Mouse (Mus musculus) forebrain, embryonic 12.5 days (tissue): ENCODE results near the gene Zfp385b. TPM values are rescaled to one million over a fixed set of nuclear protein-coding genes. Genes with fewer than 3 reads are reported as not detected.

Source experiments
- ATAC-seq: fragments of 200-750 bp; cut with Nextera tagmentation; 2 replicates; pipeline ENCODE4 v1.8.0; 2017; ENCODE audit warnings: moderate TSS enrichment; ENCODE audit not compliant: low FRiP score
- H3K27ac ChIP-seq: fragments of 300-500 bp; sonication (generic); 2 replicates; pipeline ENCODE4 v1.5.1; 2016; ENCODE audit warnings: mild to moderate bottlenecking
- H3K27me3 ChIP-seq: fragments of 300-500 bp; sonication (generic); 2 replicates; pipeline ENCODE4 v1.6.1; 2016; ENCODE audit warnings: mild to moderate bottlenecking
- H3K36me3 ChIP-seq: fragments of 300-500 bp; sonication (generic); replicated peaks from 2 replicates; pipeline ENCODE4 v1.6.1; 2016; ENCODE audit warnings: mild to moderate bottlenecking
- H3K4me1 ChIP-seq: fragments of 300-500 bp; sonication (generic); 2 replicates; pipeline ENCODE4 v1.6.1; 2016
- H3K4me2 ChIP-seq: fragments of 300-500 bp; sonication (generic); 2 replicates; pipeline ENCODE4 v1.6.1; 2016; ENCODE audit warnings: mild to moderate bottlenecking, moderate library complexity
- H3K4me3 ChIP-seq: fragments of 300-500 bp; sonication (generic); replicated peaks from 2 replicates; pipeline ENCODE4 v1.5.1; 2016; ENCODE audit warnings: mild to moderate bottlenecking
- H3K9ac ChIP-seq: fragments of 300-500 bp; sonication (generic); 2 replicates; pipeline ENCODE4 v1.6.1; 2016; ENCODE audit warnings: mild to moderate bottlenecking
- H3K9me3 ChIP-seq: fragments of 300-500 bp; sonication (generic); 2 replicates; pipeline ENCODE4 v1.6.1; 2016
- WGBS: fragments of 180-500 bp; shearing (Covaris S2); methylation state at CpG from one replicate; pipeline ENCODE4 v1.1.7; 2016; 5-methylcytosine and 5-hydroxymethylcytosine counted together
- polyA plus RNA-seq: library from polyadenylated mRNA; unstranded; fragments of >200 nt; fragmentation: Nextera tagmentation; extraction: Ambion mirVana; gene quantifications from 2 replicates; pipeline ENCODE4 v1.2.1, GENCODE M21; 2016

Zfp385b gene
- polyA plus RNA-seq, 1 experiment from 2014 or later, result 2.9 TPM

- no peaks in the 10 kb centered on the region for H3K9me3 ChIP-seq
- no peak overlapping the region for H3K4me2 ChIP-seq
- H3K27ac ChIP-seq, result no peak overlapping the region
- no peaks in the 10 kb centered on the region for H3K27me3 ChIP-seq
- H3K4me1 ChIP-seq, result no peaks in the 10 kb centered on the region
- H3K4me3 ChIP-seq, result no peak overlapping the region
- no peak overlapping the region for H3K9ac ChIP-seq
- no peak for ATAC-seq
- no peaks in the 10 kb centered on the region for H3K36me3 ChIP-seq
- WGBS, result 82% methylated on average over 5 of the region's 5 CpGs
Observed at GRCm38 (mm10) chr2:77609452-77609851, 210.0 kb downstream of the Zfp385b start.

GRCm38 (mm10) chr2:77608666-77609065 is 210.8 kb downstream of the Zfp385b start:
- ATAC-seq, result no peak
- WGBS, result 77% methylated on average over 4 of the region's 4 CpGs

GRCm38 (mm10) chr2:77593461-77593860 is 226.0 kb downstream of the Zfp385b start:
- WGBS, result 93% methylated on average over 7 of the region's 7 CpGs
- ATAC-seq, result no peak
- no peaks in the 10 kb centered on the region for H3K36me3 ChIP-seq
- no peak overlapping the region for H3K4me2 ChIP-seq
- no peak overlapping the region for H3K4me3 ChIP-seq
- H3K27ac ChIP-seq, result no peak overlapping the region
- no peaks in the 10 kb centered on the region for H3K9me3 ChIP-seq
- no peaks in the 10 kb centered on the region for H3K27me3 ChIP-seq
- no peak overlapping the region for H3K9ac ChIP-seq
- 0 out of 2 replicates have a peak, but pooled peaks cover 4% of the 10 kb centered on the region for H3K4me1 ChIP-seq

More at GRCm38 (mm10) chr2:77608666-77609065, 210.8 kb downstream of the Zfp385b start:
- Histone ChIP-seq H3K4me3 (no peak overlapping the region), H3K9me3 (no peaks in the 10 kb centered on the region), H3K27me3 (no peaks in the 10 kb centered on the region), H3K27ac (no peak overlapping the region), H3K4me2 (no peak overlapping the region), H3K9ac (no peak overlapping the region), H3K4me1 (no peaks in the 10 kb centered on the region), H3K36me3 (no peaks in the 10 kb centered on the region)

- ATAC-seq, result no peak
- 79% methylated on average over 6 of the region's 6 CpGs for WGBS
- Histone ChIP-seq H3K27ac (no peak overlapping the region), H3K9ac (no peak overlapping the region), H3K36me3 (no peaks in the 10 kb centered on the region), H3K4me1 (0 out of 2 replicates have a peak, but pooled peaks cover 4% of the 10 kb centered on the region), H3K27me3 (no peaks in the 10 kb centered on the region), H3K4me3 (no peak overlapping the region), H3K4me2 (no peak overlapping the region), H3K9me3 (0 out of 2 replicates have a peak, but pooled peaks cover under 1% of the 10 kb centered on the region)
Observed at GRCm38 (mm10) chr2:77592525-77592924, 226.9 kb downstream of the Zfp385b start.

- Histone ChIP-seq H3K27ac (no peak overlapping the region), H3K36me3 (no peaks in the 10 kb centered on the region), H3K27me3 (no peaks in the 10 kb centered on the region), H3K4me1 (0 out of 2 replicates have a peak, but pooled peaks cover 4% of the 10 kb centered on the region), H3K9me3 (0 out of 2 replicates have a peak, but pooled peaks cover 4% of the 10 kb centered on the region), H3K4me2 (no peak overlapping the region), H3K4me3 (no peak overlapping the region), H3K9ac (no peak overlapping the region)
- WGBS, result 84% methylated on average over 12 of the region's 12 CpGs
- no peak for ATAC-seq
Observed at GRCm38 (mm10) chr2:77589205-77589901, 230.1 kb downstream of the Zfp385b start.

- Histone ChIP-seq H3K4me3 (no peak overlapping the region), H3K9ac (no peak overlapping the region), H3K9me3 (0 out of 2 replicates have a peak, but pooled peaks cover 4% of the 10 kb centered on the region), H3K36me3 (no peaks in the 10 kb centered on the region), H3K4me2 (no peak overlapping the region), H3K27ac (no peak overlapping the region), H3K4me1 (no peaks in the 10 kb centered on the region), H3K27me3 (no peaks in the 10 kb centered on the region)
- ATAC-seq, result no peak
- WGBS, result 83% methylated on average over 4 of the region's 4 CpGs
Observed at GRCm38 (mm10) chr2:77587387-77587786, 232.1 kb downstream of the Zfp385b start.

GRCm38 (mm10) chr2:77586581-77587360 is 232.7 kb downstream of the Zfp385b start:
- 67% methylated on average over 4 of the region's 4 CpGs for WGBS
- Histone ChIP-seq H3K27ac (no peak overlapping the region), H3K4me1 (no peaks in the 10 kb centered on the region), H3K9ac (no peak overlapping the region), H3K4me2 (no peak overlapping the region), H3K4me3 (no peak overlapping the region), H3K9me3 (0 out of 2 replicates have a peak, but pooled peaks cover 4% of the 10 kb centered on the region), H3K27me3 (no peaks in the 10 kb centered on the region), H3K36me3 (no peaks in the 10 kb centered on the region)
- ATAC-seq, result no peak

- H3K27ac ChIP-seq, result no peak overlapping the region
- WGBS, result 43% methylated on average over 1 of the region's 1 CpGs
- no peaks in the 10 kb centered on the region for H3K36me3 ChIP-seq
- no peaks in the 10 kb centered on the region for H3K27me3 ChIP-seq
- 0 out of 2 replicates have a peak, but pooled peaks cover 4% of the 10 kb centered on the region for H3K9me3 ChIP-seq
- no peak overlapping the region for H3K9ac ChIP-seq
- H3K4me2 ChIP-seq, result no peak overlapping the region
- no peaks in the 10 kb centered on the region for H3K4me1 ChIP-seq
- H3K4me3 ChIP-seq, result no peak overlapping the region
- ATAC-seq, result no peak
Observed at GRCm38 (mm10) chr2:77583586-77583985, 235.9 kb downstream of the Zfp385b start.

- 84% methylated on average over 1 of the region's 1 CpGs for WGBS
Observed at GRCm38 (mm10) chr2:77576571-77576970, 242.9 kb downstream of the Zfp385b start.

GRCm38 (mm10) chr2:77567528-77568435 is 251.7 kb downstream of the Zfp385b start:
- Histone ChIP-seq H3K4me1 (no peaks in the 10 kb centered on the region), H3K36me3 (no peaks in the 10 kb centered on the region), H3K9ac (no peak overlapping the region), H3K27me3 (no peaks in the 10 kb centered on the region), H3K4me3 (no peak overlapping the region), H3K9me3 (no peaks in the 10 kb centered on the region), H3K4me2 (no peak overlapping the region), H3K27ac (no peak overlapping the region)
- ATAC-seq, result no peak
- 86% methylated on average over 15 of the region's 15 CpGs for WGBS

More at GRCm38 (mm10) chr2:77576571-77576970, 242.9 kb downstream of the Zfp385b start:
- no peak for ATAC-seq
- Histone ChIP-seq H3K9me3 (no peaks in the 10 kb centered on the region), H3K9ac (no peak overlapping the region), H3K27me3 (no peaks in the 10 kb centered on the region), H3K4me1 (no peaks in the 10 kb centered on the region), H3K27ac (no peak overlapping the region), H3K36me3 (no peaks in the 10 kb centered on the region), H3K4me3 (no peak overlapping the region), H3K4me2 (no peak overlapping the region)

- H3K27ac ChIP-seq, result no peak overlapping the region
Observed at GRCm38 (mm10) chr2:77563706-77564105, 255.7 kb downstream of the Zfp385b start.

GRCm38 (mm10) chr2:77561941-77562340 is 257.5 kb downstream of the Zfp385b start:
- H3K9me3 ChIP-seq, result no peaks in the 10 kb centered on the region
- H3K27me3 ChIP-seq, result no peaks in the 10 kb centered on the region
- WGBS, result 81% methylated on average over 5 of the region's 5 CpGs

More at GRCm38 (mm10) chr2:77563706-77564105, 255.7 kb downstream of the Zfp385b start:
- WGBS, result 55% methylated on average over 1 of the region's 1 CpGs
- no peak for ATAC-seq
- no peak overlapping the region for H3K9ac ChIP-seq
- no peaks in the 10 kb centered on the region for H3K36me3 ChIP-seq
- no peak overlapping the region for H3K4me2 ChIP-seq
- H3K4me1 ChIP-seq, result 0 out of 2 replicates have a peak, but pooled peaks cover 5% of the 10 kb centered on the region
- no peak overlapping the region for H3K4me3 ChIP-seq
- H3K27me3 ChIP-seq, result no peaks in the 10 kb centered on the region
- no peaks in the 10 kb centered on the region for H3K9me3 ChIP-seq

More at GRCm38 (mm10) chr2:77561941-77562340, 257.5 kb downstream of the Zfp385b start:
- Histone ChIP-seq H3K36me3 (no peaks in the 10 kb centered on the region), H3K4me2 (no peak overlapping the region), H3K4me3 (no peak overlapping the region), H3K27ac (no peak overlapping the region), H3K4me1 (0 out of 2 replicates have a peak, but pooled peaks cover 5% of the 10 kb centered on the region), H3K9ac (no peak overlapping the region)
- ATAC-seq, result no peak
